In the genomic region with DNA sequence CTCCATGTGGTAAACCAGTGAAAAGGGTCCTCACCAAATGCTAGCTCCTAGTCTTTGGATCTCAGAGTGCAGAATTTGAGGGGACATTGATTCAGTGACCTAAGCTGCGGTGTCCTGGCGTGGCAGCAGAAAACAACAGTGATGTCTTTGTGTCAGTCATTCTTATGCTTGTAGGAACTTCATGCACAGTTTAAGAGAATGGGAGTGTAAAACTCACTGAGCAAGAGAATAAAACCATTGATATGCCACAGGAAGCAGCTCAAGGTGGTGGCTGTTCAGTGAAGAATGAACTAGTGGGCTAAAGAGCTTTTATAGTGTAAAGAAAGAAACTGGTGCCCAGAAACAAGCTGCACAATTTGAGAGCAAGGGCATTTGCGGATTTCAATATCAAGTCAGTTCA, we compare ENCODE assay signal across 25 mouse cellular contexts. TPM values are rescaled to one million over a fixed set of nuclear protein-coding genes. Genes with fewer than 3 reads are reported as not detected.
"Had no signal": no experiment of that assay in that cellular context is flagged by ENCODE, and none has a peak within 500 bp of the region (broad histone marks: within the 10 kb centered on the region; RNA-seq: fewer than 3 reads in every experiment).

No protein-coding gene starts in this region.

- H3K4me3 ChIP-seq: neural tube, embryonic 12.5 days; neural tube, embryonic 13.5 days; neural tube, embryonic 15.5 days; stomach, embryonic 15.5 days had no signal

- H3K9ac ChIP-seq: neural tube, embryonic 12.5 days; neural tube, embryonic 13.5 days; neural tube, embryonic 15.5 days; stomach, embryonic 15.5 days had no signal

- H3K4me2 ChIP-seq: neural tube, embryonic 12.5 days; neural tube, embryonic 13.5 days; neural tube, embryonic 15.5 days; stomach, embryonic 15.5 days had no signal

- H3K9me3 ChIP-seq: neural tube, embryonic 12.5 days; neural tube, embryonic 13.5 days; neural tube, embryonic 15.5 days; stomach, embryonic 15.5 days had no signal

- H3K36me3 ChIP-seq: neural tube, embryonic 12.5 days; neural tube, embryonic 13.5 days; neural tube, embryonic 15.5 days; stomach, embryonic 15.5 days had no signal

- DNase-seq: retina, postnatal 1 day; right cerebral cortex, adult 18-20 months; right cerebral cortex, postnatal 14 days; right cerebral cortex, postnatal 25 days; right cerebral cortex, postnatal 4 days; spleen, adult 18-20 months; thymus, adult 18-20 months; thymus, adult 2 months; thymus, postnatal 14 days; thymus, postnatal 25 days; thymus, postnatal 36 days; thymus, postnatal 4 days had no signal

- H3K27ac ChIP-seq: neural tube, embryonic 12.5 days; neural tube, embryonic 13.5 days; neural tube, embryonic 15.5 days; stomach, embryonic 15.5 days; stomach, postnatal 0 days had no signal

- H3K27me3 ChIP-seq: neural tube, embryonic 12.5 days; neural tube, embryonic 13.5 days; neural tube, embryonic 15.5 days; stomach, embryonic 15.5 days had no signal

- H3K4me1 ChIP-seq: neural tube, embryonic 12.5 days; neural tube, embryonic 13.5 days; stomach, embryonic 15.5 days had no signal

RNA-seq across cellular contexts. Expression of gene Gm17728, which starts 17.9 kb away (rescaled TPM):
- polyA plus RNA-seq: neural tube, embryonic 11.5 days; neural tube, embryonic 12.5 days; neural tube, embryonic 13.5 days; neural tube, embryonic 15.5 days; small intestine, adult 2 months; spleen, adult 2 months; stomach, embryonic 14.5 days; stomach, embryonic 15.5 days; stomach, embryonic 16.5 days; stomach, postnatal 0 days; testis, adult 2 months; thymus, adult 2 months; thymus, postnatal 0 days; urinary bladder, adult 2 months had no signal
